Mouse (Mus musculus) mouse embryonic stem cell (cell line): Measurements from ENCODE around the gene Ybx3.

Experiments
- in situ Hi-C, 2 experiments: fragments of 300-500 bp; cut with MboI; formaldehyde crosslinking; loops; 1 replicate in 1 of 2; 3 replicates in 1 of 2; pipeline ENCODE4 v1.14.3; 2019 to 2020; ENCODE audit warnings: low sequenced_read_pairs in 2 of 2, low pct_unique_long_range_greater_than_20kb in 1 of 2, mixed read lengths in 1 of 2; ENCODE audit not compliant: unreplicated experiment in 1 of 2

The Ybx3 gene

DNA sequence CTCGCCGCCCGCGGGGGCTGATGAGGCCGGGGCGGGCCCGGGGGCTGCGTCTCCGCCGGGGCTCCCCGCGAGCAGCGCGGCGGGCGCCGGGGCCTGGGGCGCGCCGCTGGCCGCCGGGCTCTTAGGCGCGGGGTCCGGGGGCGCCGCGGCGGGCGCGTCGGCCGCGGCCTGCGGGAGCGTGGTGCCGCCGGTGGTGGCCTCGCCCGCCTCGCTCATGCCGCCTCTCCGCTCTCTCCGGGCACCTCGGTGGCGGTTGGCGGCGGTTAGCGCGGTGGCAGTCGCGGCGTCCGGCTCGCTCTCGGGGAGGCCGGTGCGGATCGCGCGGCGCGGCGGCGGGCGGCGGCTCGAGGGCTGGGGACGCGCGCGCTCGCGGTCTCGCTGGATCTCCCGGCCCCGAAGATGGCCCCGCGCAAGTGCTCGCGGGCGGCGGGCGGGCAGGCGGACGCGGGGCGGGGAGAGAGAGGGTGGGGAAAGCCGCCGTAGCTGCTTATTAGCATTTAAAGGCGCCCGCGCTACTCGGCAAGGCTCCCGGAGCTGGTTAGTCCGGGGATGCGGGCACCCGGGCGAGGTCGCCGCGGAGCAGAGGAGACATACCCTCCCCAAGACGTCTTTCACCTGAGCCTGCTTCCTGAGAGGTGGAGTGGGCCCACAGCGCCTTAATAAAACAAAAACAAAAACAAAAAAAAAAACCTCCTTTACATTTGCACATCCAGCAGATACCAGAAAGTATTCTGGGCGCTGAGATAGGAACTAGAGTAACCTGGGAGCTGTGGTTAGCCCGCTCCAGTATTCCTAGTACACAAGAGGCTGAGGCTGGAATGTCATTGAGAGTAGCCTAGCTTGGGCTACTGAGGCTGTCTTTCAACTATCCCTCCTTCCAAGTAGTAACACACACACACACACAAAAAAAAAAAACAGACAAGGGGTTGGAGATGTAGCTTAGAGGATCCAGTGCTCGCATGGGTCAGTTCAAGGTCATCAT lies at the start of gene Ybx3:
Gene Ybx3 (minus strand): TSS at position 437 of the 982 bp plus-strand sequence.
- in situ Hi-C loops: no loop called here

DNA sequence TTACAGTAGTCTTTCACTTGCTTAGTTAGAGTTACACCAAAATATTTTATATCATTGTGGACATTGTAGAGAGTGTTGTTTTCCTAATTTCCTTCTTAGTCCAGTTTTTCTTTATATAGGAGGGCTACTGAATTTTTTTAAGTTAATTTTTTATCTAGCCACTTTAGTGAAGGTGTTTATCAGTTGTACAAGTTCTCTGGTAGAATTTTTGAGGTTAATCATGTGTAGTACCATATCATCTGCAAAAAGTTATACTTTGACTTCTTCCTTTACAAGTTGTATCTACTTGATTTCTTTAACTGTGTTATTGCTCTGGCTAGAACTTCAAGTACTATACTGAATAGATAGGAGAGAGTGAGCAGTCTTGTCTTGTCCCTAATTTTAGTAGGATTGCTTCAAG lies 48.4 kb upstream of the Ybx3 start:
- in situ Hi-C loops: no loop called here

DNA sequence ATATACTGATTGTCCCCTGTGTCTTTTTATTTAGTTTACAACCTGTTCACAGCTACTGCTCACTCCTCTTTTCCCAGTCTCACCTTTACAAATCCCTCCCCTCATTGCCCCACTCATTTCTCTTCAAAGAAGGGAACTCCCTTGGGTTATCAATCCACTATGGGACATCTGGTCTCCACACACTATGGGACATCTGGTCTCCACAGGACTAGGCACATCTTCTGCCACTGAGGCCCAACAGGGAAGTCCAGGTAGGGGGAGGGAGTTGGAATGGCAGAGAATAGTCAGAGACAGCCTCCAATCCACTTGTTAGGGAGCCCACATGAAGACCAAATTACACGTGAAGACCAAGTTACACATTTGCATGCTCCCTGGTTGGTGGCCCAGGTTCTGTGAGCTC lies 45.8 kb upstream of the Ybx3 start:
- in situ Hi-C loops: no loop called here

DNA sequence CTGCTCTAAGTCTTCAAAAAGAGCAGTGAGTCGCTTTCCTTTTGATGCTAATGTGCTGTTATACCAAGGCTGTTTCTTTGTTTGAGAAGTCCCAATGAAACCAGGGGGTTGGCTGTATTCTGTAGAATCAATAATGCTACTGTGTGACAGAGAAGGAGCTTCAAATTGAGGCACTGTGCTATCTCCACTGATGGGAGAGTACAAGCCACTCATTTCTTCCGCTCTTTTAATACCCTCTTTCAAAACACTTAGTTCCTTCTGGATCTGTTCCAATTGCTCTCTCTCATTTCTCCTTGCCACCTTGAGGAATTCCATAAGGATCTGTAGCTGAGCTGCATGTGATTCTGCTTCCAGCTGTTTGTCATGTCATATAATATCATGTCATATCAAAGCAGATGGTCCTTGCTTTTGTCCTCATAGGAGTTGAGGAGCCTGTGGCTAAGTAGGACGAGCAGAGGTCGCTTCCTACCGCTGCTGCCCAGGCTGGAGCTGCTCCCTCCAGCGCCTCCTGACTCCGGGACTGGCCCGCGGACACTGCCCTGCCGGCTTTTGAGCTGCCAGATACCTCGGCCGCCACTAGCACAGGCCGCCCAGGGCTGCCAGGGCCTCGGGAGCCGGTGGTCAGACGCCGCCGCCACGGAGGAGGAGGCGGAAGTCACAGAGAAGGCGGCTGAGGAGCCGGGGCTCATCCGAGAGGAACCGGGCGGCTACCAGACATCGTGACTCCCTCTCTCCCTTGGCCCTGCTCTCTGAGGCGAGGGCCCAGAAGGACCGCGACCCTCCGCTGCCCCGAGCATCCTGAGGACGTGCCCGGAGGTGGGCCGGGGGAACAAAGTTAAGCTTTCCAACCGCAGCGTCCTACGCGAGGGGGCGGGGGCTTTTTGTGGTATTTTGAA lies 45.1 kb upstream of the Ybx3 start:
- in situ Hi-C loops: no loop called here

DNA sequence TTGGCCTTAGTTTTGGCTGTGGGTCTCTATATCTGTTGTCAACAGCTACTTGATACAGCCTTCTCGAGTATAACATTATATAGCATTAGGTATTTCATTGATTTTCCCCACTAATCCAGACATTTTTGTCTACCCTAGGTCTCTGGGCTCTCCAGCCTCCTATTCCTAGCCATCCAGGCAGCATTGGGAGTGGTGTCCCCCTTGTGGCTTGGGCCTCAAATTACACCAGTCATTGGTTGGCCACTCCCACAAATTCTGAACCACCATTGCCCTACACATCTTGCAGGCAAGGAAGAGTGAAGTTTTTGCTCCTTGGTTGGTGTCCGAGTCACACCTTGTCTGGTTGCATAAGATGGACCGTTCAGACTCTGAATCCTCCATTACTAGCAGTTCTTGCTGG lies 33.3 kb upstream of the Ybx3 start:
- in situ Hi-C loops: no loop called here

DNA sequence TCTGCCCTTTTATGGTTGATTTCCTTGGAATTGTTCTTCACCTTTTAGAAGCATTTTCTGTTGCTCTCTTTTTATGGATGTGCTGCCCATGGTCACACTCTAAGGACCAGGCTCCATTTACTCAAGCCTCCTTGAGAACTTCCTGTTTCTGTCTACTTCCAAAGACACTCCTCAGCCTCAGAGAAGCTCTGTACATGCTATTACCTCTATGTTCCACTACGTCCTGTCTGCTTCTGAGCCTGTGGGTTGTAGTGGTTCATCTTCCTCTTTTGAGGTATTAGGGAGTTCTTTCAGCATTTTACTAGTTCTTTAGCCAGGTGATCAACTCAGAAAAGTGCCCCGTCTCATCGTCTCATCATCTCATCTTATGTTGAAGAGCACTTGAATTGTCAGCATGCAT lies 31.3 kb upstream of the Ybx3 start:
- in situ Hi-C loops: no loop called here

DNA sequence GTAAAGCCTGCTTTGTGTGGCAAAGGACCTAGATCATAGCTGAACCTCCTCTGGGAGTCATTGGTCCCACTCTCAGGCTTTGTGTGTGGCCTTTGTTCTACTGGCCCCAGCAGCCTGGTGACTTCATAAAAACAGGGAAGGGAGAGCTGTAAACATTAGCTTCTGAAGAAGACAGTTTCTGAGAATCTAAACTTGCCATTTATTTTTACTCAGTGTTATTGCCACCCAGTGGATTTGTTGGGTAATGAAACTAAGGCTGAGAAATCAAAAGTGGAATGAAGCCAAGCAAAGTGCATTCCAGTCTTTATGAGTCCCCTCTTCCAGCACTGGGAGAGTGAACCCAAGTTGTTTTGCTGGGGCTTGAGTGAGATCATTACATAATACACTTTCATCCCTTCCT lies 30.5 kb upstream of the Ybx3 start:
- in situ Hi-C loops: no loop called here

DNA sequence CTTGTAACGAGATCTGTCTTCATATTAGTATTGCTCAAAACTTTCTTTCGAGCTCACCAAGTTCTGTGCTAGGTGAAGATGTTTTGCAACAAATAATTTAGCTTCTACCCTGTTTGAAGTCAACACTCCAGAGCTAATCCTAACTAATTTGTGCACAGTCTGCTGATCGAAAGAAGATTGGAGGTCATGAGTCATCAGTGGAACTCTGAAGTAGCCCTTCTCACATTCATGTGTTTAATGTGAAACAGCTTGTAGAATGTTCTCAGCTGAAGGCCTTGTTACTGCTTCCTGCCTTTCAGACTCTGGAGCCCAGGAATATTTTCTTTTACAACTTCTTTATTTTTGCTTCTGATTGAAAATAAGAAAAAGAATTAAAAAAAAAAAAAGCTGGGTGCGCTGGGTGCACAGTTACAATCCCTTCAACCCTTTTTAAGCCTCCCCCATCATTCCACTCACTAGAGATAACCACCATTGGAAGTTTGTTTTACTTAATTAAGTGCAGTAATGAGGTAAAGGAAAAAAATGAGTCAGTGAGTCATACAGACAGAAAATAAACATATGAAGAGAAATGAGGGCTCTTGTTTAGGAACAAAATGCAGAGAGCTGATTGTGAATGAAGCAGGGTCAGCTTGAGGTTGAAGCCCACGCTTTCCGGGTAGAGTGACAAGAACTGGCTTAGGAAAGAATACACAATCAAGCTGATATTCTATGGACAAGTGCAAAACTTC lies 23.0 kb upstream of the Ybx3 start:
- in situ Hi-C loops: no loop called here

DNA sequence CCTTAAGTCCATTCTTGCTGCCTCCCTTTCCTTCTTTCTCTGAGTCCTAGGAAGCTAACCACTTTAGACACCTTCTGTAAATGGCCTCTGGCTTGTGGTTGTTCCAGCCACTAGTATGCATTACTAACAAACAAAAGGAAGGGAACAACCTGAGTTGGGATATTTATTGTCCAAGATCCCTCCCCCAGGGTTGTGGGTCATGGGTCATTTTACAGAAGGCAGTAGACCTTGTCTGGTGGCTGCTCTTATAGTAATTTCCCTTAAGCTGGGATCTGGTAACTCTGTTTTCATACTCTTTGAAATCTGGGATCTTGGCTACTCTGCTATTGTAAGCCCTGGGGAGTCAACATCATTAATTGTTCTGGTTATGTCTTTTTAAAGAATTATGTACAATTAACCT lies 18.7 kb upstream of the Ybx3 start:
- in situ Hi-C loops: no loop called here

DNA sequence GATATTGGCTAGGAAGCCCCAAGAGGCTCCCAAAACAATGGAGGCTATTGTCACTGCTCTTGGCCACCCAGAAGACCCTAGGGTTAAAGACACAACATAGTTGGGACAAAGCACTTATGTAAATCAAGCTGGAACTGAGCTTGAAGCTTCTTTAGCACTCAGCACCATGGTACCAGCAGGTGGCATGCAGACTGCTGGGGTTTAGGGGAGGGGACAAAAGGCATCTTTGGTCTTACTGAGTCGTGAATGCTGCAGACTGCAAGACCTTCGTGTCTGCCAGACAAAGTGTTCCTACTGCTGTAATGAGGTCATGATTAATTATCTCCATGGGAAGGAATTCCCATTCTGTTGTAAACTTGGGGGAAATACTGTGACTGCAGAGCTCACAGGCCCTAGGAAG lies 17.6 kb upstream of the Ybx3 start:
- in situ Hi-C loops: no loop called here

DNA sequence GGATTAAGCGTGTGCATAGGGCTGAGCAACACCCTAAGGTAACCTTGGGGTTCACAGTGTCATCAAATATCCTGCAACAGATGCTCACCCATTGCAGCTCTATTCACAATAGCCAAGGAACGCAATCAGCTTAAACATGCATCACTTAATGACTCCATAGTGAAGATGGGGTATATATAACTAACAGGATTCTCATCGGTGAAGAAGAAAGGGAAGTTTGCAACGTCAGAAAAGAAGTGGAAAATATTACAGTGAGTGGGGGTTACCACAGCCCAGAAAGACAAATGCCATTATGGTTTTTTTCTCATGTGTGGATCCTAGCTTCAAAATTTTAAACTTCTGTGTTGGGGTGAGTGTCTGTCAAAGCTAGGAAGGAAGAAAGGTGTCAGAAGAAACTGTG lies 16.9 kb upstream of the Ybx3 start:
- in situ Hi-C loops: no loop called here

DNA sequence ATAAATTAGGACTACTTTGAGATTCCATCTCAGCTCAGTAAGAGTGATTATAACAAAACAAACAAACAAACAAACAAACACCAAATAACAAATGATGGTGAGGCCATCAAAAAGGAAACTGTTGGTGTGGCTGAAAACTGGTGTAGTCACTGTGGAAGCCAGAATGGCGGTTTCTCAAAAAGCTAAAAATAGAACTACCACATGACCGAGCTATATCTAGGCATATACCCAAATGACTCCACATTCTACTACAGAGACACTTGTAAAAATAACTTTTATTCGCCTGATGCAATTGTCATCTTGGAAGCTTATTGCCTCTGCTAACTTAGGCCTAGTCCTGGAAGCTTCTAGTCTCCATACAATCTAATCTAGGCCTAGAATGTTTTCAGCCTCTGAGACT lies 16.0 kb upstream of the Ybx3 start:
- in situ Hi-C loops: no loop called here

DNA sequence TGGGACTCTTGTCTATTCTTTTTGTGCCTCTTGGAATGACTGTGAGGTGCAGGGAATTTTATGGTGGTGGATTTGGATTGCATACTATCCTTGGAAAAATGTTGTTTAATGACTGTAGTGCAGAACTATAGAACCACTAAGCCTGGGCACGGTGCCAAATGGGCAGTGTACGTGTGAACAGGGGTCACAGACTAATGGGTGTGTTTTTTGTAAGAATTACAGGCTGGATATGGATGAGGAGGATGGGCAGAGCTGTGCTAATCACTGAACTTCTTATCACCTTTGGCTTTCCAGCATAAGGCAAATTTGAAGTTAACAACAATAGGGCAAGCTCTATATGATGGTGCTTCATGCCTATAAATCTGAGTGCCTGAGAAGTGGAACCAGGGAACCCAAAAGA lies 14.8 kb upstream of the Ybx3 start:
- in situ Hi-C loops: no loop called here

DNA sequence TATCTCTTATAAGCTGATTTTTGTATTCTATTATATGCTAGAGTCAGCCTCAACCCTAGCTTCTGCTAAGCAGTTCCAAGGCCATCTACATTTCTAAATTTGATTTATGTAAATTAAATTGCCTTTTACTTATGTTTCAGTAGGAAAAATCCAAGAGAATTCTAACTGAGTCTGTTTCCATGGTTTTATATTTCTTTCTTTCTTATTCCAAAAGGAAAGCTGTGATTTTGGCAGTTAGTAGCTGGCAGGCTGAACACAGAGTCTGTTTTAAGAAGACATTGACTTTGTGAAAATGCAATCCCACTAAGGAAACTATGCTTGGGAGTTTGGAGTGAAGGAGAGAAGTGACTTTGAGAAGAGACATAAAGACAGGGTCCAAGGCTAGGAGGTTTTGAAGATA lies 14.3 kb upstream of the Ybx3 start:
- in situ Hi-C loops: no loop called here

DNA sequence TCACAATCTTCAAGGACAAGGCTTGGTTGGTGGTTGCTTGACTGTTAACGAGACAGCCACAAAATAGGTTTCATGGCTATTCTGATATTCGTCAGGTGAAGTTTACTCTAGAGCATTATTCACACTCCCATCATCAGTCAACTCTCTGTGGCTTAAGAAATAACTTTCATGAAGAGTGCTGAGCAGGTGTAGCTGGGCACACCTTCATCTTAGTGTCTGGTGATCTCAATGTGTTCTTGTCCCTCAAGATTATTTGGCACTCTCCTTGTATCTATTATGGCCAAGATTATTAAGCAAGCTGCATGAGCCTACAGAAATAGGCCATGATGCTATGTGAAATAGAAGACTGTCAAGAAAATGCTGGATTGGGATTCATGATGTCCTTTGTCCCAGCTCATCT lies 13.0 kb upstream of the Ybx3 start:
- in situ Hi-C loops: no loop called here

DNA sequence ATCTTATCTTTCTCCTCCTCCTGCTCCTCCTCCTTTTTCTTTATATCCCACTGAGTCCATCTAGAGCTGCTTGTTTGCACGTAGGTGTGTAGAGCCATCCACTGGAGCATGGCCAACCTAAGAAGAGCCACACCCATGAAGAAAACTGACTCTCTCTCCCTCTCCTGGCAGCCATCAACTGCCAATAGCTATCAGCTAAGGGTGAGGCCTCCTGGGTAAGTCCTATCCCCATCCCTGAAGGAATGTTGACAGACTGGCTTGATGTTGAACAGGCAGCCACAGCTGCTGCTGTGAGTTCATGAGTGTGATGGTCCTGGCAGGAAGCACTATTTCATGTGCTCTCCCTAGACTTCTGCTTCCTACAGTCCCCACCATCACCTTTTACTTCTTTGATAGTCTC lies 8.4 kb upstream of the Ybx3 start:
- in situ Hi-C loops: no loop called here

DNA sequence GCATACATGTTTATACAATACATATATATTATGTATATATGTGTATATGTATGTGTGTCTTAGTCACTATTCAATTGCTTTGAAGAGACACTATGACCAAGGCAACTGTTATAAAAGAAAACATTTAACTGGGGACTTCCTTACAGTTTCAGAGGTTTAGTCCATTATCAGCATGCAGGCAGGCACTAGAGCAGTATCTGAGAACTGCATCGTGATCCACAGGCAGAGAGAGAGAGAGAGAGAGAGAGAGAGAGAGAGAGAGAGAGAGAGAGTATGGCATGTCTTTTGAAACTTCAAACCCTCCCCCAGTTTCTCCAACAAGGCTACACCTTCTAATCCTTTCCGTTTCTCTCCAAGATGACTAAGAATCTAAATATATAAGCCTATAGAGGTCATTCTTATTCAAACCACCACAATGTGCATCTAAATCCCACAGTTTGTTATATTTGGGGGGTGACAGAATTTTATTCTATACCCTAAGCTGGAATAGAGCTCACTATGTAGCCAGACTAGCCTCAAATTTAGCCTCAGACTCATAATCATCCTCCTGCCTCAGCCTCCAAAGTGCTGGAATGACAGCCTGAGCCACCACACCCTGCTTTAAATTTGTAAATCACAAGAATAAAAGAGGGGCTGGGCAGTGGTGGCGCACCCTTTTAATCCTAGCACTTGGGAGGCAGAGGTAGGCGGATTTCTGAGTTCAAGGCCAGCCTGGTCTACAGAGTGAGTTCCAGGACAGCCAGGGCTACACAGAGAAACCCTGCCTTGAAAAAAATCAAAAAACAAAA lies 5.8 kb upstream of the Ybx3 start:
- in situ Hi-C loops: no loop called here
